Mouse (Mus musculus): ENCODE results near the gene Notch1. TPM values are rescaled to one million over a fixed set of nuclear protein-coding genes. Genes with fewer than 3 reads are reported as not detected.

Gene Notch1
- total and polyA plus RNA-seq, 3 experiments, result 0.02 to 0.71 TPM; not detected in 1

GRCm38 (mm10) chr2:26449121-26450060 is 67.1 kb downstream of the Notch1 start:
- peaks cover 22% of the 10 kb centered on the region for H3K4me1 ChIP-seq (ENCODE audit: insufficient read depth, low read depth, low read length)
- no peak overlapping the region for H3K4me3 ChIP-seq (ENCODE audit: low read depth, low read length)
- TF ChIP-seq CTCF (IDR thresholded peaks at IDR 0.05; ENCODE audit: low read depth, low read length) (peak; percentile 91), GATA1 (IDR thresholded peaks at IDR 0.05; ENCODE audit: borderline replicate concordance, low read length) (no peak)
- no peak for ATAC-seq (ENCODE audit: extremely low read depth, insufficient number of reproducible peaks, low FRiP score, poor library complexity, severe bottlenecking)
- no peaks in the 10 kb centered on the region for H3K9me3 ChIP-seq (replicated peaks)
- no peaks in the 10 kb centered on the region for H3K27me3 ChIP-seq (ENCODE audit: insufficient read depth, low read length)
- DNase-seq (ENCODE audit: low spot score), result peak; percentile 37
- H3K36me3 ChIP-seq (replicated peaks), result peaks cover 50% of the 10 kb centered on the region

- ATAC-seq (ENCODE audit: extremely low read depth, insufficient number of reproducible peaks, low FRiP score, poor library complexity, severe bottlenecking) (no peak), DNase-seq (ENCODE audit: low spot score) (no peak)
- peaks cover 41% of the 10 kb centered on the region for H3K36me3 ChIP-seq (replicated peaks)
- TF ChIP-seq GATA2 (IDR thresholded peaks at IDR 0.05; ENCODE audit: borderline replicate concordance, low read depth, low read length) (no peak), CTCF (IDR thresholded peaks at IDR 0.05; ENCODE audit: low read depth, low read length) (no peak), GATA1 (IDR thresholded peaks at IDR 0.05; ENCODE audit: borderline replicate concordance, low read length) (no peak), POLR2AphosphoS5 (IDR thresholded peaks at IDR 0.05; ENCODE audit: insufficient replicate concordance, low read depth, low read length) (no peak), TAL1 (conservative IDR thresholded peaks at IDR 0.05; ENCODE audit: low read depth, low read length) (no peak)
- H3K4me1 ChIP-seq (ENCODE audit: insufficient read depth, low read depth, low read length), result peaks cover 39% of the 10 kb centered on the region
- no peaks in the 10 kb centered on the region for H3K9me3 ChIP-seq (replicated peaks)
- no peaks in the 10 kb centered on the region for H3K27me3 ChIP-seq (ENCODE audit: insufficient read depth, low read length)
- H3K4me3 ChIP-seq (ENCODE audit: low read depth, low read length), result no peak overlapping the region
Observed at GRCm38 (mm10) chr2:26447451-26447850, 69.0 kb downstream of the Notch1 start.

- ATAC-seq (ENCODE audit: extremely low read depth, insufficient number of reproducible peaks, low FRiP score, poor library complexity, severe bottlenecking) (no peak), DNase-seq (ENCODE audit: low spot score) (no peak)
- TF ChIP-seq GATA2 (IDR thresholded peaks at IDR 0.05; ENCODE audit: borderline replicate concordance, low read depth, low read length) (no peak), TAL1 (conservative IDR thresholded peaks at IDR 0.05; ENCODE audit: low read depth, low read length) (no peak), CTCF (IDR thresholded peaks at IDR 0.05; ENCODE audit: low read depth, low read length) (no peak), GATA1 (IDR thresholded peaks at IDR 0.05; ENCODE audit: borderline replicate concordance, low read length) (no peak), POLR2AphosphoS5 (IDR thresholded peaks at IDR 0.05; ENCODE audit: insufficient replicate concordance, low read depth, low read length) (no peak)
- Histone ChIP-seq H3K27me3 (ENCODE audit: insufficient read depth, low read length) (no peaks in the 10 kb centered on the region), H3K9me3 (replicated peaks) (no peaks in the 10 kb centered on the region), H3K36me3 (replicated peaks) (peaks cover 42% of the 10 kb centered on the region), H3K4me3 (ENCODE audit: low read depth, low read length) (peak overlapping the region; percentile 97; the same call in 1 of the 2 replicates), H3K4me1 (ENCODE audit: insufficient read depth, low read depth, low read length) (peaks cover 39% of the 10 kb centered on the region)
Observed at GRCm38 (mm10) chr2:26446671-26447070, 69.8 kb downstream of the Notch1 start.

DNA sequence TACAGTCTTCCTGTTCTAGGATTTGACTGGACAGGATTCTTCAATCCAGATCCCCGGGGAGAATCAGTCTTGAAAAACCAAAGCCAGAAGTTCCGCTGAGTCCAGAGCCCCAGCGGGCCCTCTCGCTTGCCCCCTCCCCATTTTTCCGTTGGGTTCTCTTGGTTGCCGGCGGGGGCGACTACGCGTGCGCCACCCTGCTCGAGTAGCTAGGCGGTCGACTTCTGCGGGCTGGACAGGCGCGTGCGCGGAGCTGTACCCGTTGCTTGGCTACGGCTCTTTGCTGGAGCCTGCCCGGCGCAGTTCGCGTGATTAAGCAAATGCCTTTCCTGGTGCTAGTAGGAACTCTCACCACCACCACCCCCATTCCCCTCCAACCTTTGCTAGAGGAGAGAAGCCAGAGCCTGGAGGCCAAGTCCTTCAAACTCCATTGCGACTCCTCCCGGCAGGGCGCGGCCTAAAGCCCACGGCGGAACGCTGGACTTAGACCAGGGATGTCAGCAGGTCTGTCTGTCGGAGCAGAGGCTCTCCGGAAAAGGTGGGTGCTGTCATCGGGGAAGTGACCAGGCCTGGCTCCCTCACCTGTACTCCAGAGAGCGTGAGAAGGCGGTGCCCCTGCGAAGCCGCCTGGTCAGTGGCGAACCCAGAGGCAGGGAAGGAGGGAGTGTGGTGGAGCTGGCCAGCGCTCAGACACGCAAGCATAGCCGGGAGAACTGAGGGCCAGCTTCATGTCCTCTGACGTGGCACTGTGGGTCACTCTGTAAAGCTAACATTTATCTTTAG is 70.6 kb downstream of the Notch1 start:
- H3K4me1 ChIP-seq (ENCODE audit: insufficient read depth, low read depth, low read length), result peaks cover 44% of the 10 kb centered on the region
- H3K9me3 ChIP-seq (replicated peaks), result no peaks in the 10 kb centered on the region
- ATAC-seq (ENCODE audit: extremely low read depth, insufficient number of reproducible peaks, low FRiP score, poor library complexity, severe bottlenecking), result peak; percentile 40
- H3K27me3 ChIP-seq (ENCODE audit: insufficient read depth, low read length), result no peaks in the 10 kb centered on the region
- peaks cover 42% of the 10 kb centered on the region for H3K36me3 ChIP-seq (replicated peaks)
- peak; percentile 83 for DNase-seq (ENCODE audit: low spot score)
- H3K4me3 ChIP-seq (ENCODE audit: low read depth, low read length), result peak overlapping the region; percentile 97
- TF ChIP-seq POLR2AphosphoS5 (IDR thresholded peaks at IDR 0.05; ENCODE audit: insufficient replicate concordance, low read depth, low read length) (no peak), TAL1 (conservative IDR thresholded peaks at IDR 0.05; ENCODE audit: low read depth, low read length) (no peak), GATA1 (IDR thresholded peaks at IDR 0.05; ENCODE audit: borderline replicate concordance, low read length) (no peak), GATA2 (IDR thresholded peaks at IDR 0.05; ENCODE audit: borderline replicate concordance, low read depth, low read length) (no peak), CTCF (IDR thresholded peaks at IDR 0.05; ENCODE audit: low read depth, low read length) (no peak)

- ATAC-seq (ENCODE audit: extremely low read depth, insufficient number of reproducible peaks, low FRiP score, poor library complexity, severe bottlenecking) (peak; percentile 88), DNase-seq (ENCODE audit: low spot score) (peak; percentile 91)
- H3K4me3 ChIP-seq (ENCODE audit: low read depth, low read length), result peak within 1 kb of the TSS; percentile 97
- no peaks in the 10 kb centered on the region for H3K9me3 ChIP-seq (replicated peaks)
- peaks cover 44% of the 10 kb centered on the region for H3K4me1 ChIP-seq (ENCODE audit: insufficient read depth, low read depth, low read length)
- no peak for TF ChIP-seq GATA2 (IDR thresholded peaks at IDR 0.05; ENCODE audit: borderline replicate concordance, low read depth, low read length)
- H3K36me3 ChIP-seq (replicated peaks), result peaks cover 46% of the 10 kb centered on the region
- H3K27me3 ChIP-seq (ENCODE audit: insufficient read depth, low read length), result no peaks in the 10 kb centered on the region
Observed at GRCm38 (mm10) chr2:26444946-26445665, 71.4 kb downstream of the Notch1 start, which contains the start of gene Sec16a. Gene Sec16a, minus strand, starts transcription at chr2:26445216.

DNA sequence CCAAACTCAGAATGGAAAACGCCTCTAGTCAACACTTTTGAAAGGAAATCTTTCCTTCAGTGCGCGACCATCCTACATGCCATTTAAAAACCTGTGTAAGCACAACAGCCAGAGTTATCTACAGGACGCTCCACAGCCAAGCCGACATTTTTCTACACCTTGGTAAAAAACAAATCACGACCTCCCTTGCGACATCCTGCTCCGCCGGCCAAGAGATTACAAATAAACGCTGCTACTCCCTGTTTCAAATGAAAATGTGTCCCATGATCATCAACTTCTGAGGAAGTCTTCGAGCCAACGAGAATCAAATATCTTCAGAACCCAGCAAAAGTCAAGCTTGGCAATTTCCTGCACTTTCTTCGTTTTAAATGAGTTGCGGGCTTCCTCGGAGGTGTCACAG is 72.1 kb downstream of the Notch1 start:
- Histone ChIP-seq H3K27me3 (ENCODE audit: insufficient read depth, low read length) (no peaks in the 10 kb centered on the region), H3K36me3 (replicated peaks) (peaks cover 49% of the 10 kb centered on the region), H3K4me1 (ENCODE audit: insufficient read depth, low read depth, low read length) (peaks cover 48% of the 10 kb centered on the region), H3K4me3 (ENCODE audit: low read depth, low read length) (peak overlapping the region; percentile 97), H3K9me3 (replicated peaks) (no peaks in the 10 kb centered on the region)
- no peak for TF ChIP-seq GATA1 (IDR thresholded peaks at IDR 0.05; ENCODE audit: borderline replicate concordance, low read length)
- TF ChIP-seq GATA2 (IDR thresholded peaks at IDR 0.05; ENCODE audit: borderline replicate concordance, low read depth, low read length), result no peak
- no peak for TF ChIP-seq POLR2AphosphoS5 (IDR thresholded peaks at IDR 0.05; ENCODE audit: insufficient replicate concordance, low read depth, low read length)
- no peak for TF ChIP-seq TAL1 (conservative IDR thresholded peaks at IDR 0.05; ENCODE audit: low read depth, low read length)
- ATAC-seq (ENCODE audit: extremely low read depth, insufficient number of reproducible peaks, low FRiP score, poor library complexity, severe bottlenecking), result no peak
- no peak for DNase-seq (ENCODE audit: low spot score)
